Mouse (Mus musculus) kidney, embryonic 14.5 days (tissue): Measurements from ENCODE around the gene Steap4. TPM values are rescaled to one million over a fixed set of nuclear protein-coding genes. Genes with fewer than 3 reads are reported as not detected.
A peak's percentile ranks its signal among the peaks of the same experiment; 100 is the strongest.
"Not testable (repeated sequence)": the region's sequence is repeated elsewhere in the genome, so short reads cannot be mapped to it uniquely, and the experiment has no call there.

ENCODE experiments used
- ATAC-seq: fragments of 200-750 bp; cut with Nextera tagmentation; 2 replicates; pipeline ENCODE4 v1.8.0; 2017; ENCODE audit warnings: moderate number of reproducible peaks, mild to moderate bottlenecking, moderate TSS enrichment, moderate library complexity; ENCODE audit not compliant: low FRiP score, low TSS enrichment
- H3K27ac ChIP-seq: fragments of 300-500 bp; sonication (generic); 2 replicates; pipeline ENCODE4 v1.5.1; 2014; ENCODE audit warnings: low read depth, mild to moderate bottlenecking, low read length, moderate library complexity, mixed read lengths
- H3K27me3 ChIP-seq: fragments of 300-500 bp; sonication (generic); 2 replicates; pipeline ENCODE4 v1.6.1; 2014; ENCODE audit warnings: mild to moderate bottlenecking, low read length; ENCODE audit not compliant: control insufficient read depth, insufficient read depth
- H3K36me3 ChIP-seq: fragments of 300-500 bp; sonication (generic); 2 replicates; pipeline ENCODE4 v1.6.1; 2014; ENCODE audit warnings: low read length, mixed read lengths; ENCODE audit not compliant: control insufficient read depth, insufficient read depth
- H3K4me1 ChIP-seq: fragments of 300-500 bp; sonication (generic); 2 replicates; pipeline ENCODE4 v1.6.1; 2014; ENCODE audit warnings: low read length, mixed read lengths; ENCODE audit not compliant: control insufficient read depth, insufficient read depth
- H3K4me2 ChIP-seq: fragments of 300-500 bp; sonication (generic); replicated peaks from 2 replicates; pipeline ENCODE4 v1.6.1; 2014; ENCODE audit warnings: low read depth, mild to moderate bottlenecking, low read length
- H3K4me3 ChIP-seq: fragments of 300-500 bp; sonication (generic); 2 replicates; pipeline ENCODE4 v1.5.1; 2014; ENCODE audit warnings: mild to moderate bottlenecking, low read length
- H3K9ac ChIP-seq: fragments of 300-500 bp; sonication (generic); 2 replicates; pipeline ENCODE4 v1.6.1; 2014; ENCODE audit warnings: low read depth, mild to moderate bottlenecking, low read length, moderate library complexity
- H3K9me3 ChIP-seq: fragments of 300-500 bp; sonication (generic); 2 replicates; pipeline ENCODE4 v1.6.1; 2016; ENCODE audit warnings: low read length; ENCODE audit not compliant: control insufficient read depth
- WGBS: fragments of 180-500 bp; shearing (Covaris S2); extraction: QIAGEN DNeasy Blood & Tissue Kit; methylation state at CpG from one replicate; pipeline ENCODE4 v1.1.7; 2014; 5-methylcytosine and 5-hydroxymethylcytosine counted together
- polyA plus RNA-seq: library from polyadenylated mRNA; unstranded; fragments of >200 nt; fragmentation: Nextera tagmentation; extraction: Ambion mirVana; gene quantifications from 2 replicates; pipeline ENCODE4 v1.2.1, GENCODE M21; 2014

The Steap4 gene
- polyA plus RNA-seq, 1 experiment from 2014 or later = 2.5 TPM

DNA sequence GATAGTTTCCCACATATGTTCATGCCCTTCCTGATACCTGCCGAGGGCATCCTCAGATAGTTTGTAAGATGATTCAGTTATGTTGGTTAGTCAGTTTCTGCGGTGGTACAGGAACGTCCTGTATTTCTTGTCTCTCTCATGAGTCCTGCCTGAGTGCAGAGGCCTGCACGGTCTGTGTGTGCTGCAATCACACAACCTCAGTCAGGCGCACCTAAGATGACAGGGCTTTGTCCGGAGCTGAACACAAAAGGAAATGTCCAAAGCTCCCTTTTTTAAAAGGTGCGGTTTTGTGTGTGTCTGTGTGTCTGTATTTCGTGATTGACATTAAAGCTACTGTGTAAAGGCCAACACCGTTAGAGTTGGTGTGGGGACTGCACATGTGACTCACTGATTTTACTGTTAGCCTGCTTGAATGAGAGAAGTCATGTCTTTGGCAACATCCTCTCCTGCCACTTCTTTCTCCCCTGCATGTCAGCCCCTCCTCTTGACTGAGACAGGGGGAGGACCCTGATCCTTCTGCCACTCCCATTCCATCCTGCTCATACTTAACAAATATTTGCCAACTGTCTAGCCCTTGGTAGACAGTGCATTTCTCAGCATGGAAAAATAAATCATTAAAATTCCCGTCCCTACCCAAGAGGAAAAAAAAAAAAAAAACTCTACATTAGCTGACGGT is 14.4 kb downstream of the Steap4 start:
- Histone ChIP-seq H3K36me3 (no peaks in the 10 kb centered on the region), H3K9me3 (no peaks in the 10 kb centered on the region), H3K27me3 (no peaks in the 10 kb centered on the region), H3K9ac (no peak overlapping the region), H3K27ac (no peak overlapping the region), H3K4me2 (no peak overlapping the region), H3K4me1 (no peaks in the 10 kb centered on the region), H3K4me3 (no peak overlapping the region)
- ATAC-seq = no peak
- 88% methylated on average over 11 of the region's 11 CpGs for WGBS

DNA sequence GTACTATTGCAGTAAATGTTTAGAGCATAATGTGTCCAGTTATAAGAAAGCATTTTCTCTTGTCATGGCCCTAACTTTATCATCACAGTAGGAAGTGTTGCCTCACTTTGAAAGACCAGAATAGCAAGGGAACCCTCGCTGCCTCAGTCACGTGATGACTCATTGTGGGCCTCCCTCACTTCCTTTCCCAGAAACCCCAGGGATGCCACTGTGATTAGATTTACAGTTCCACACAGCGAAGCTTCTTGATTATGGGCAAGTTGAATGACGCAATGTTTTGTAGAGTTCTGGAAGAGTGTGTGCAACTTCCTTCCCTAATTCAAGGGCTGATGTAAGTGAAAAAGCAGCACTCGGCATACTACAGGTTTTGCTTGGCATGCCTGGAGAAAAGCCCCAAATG is 20.3 kb downstream of the Steap4 start:
- H3K36me3 ChIP-seq = no peaks in the 10 kb centered on the region
- no peaks in the 10 kb centered on the region for H3K9me3 ChIP-seq
- H3K27ac ChIP-seq = no peak overlapping the region
- no peaks in the 10 kb centered on the region for H3K4me1 ChIP-seq
- H3K9ac ChIP-seq = no peak overlapping the region
- no peak for ATAC-seq
- H3K4me2 ChIP-seq = no peak overlapping the region
- WGBS = 83% methylated on average over 5 of the region's 5 CpGs
- H3K27me3 ChIP-seq = no peaks in the 10 kb centered on the region
- H3K4me3 ChIP-seq = no peak overlapping the region

DNA sequence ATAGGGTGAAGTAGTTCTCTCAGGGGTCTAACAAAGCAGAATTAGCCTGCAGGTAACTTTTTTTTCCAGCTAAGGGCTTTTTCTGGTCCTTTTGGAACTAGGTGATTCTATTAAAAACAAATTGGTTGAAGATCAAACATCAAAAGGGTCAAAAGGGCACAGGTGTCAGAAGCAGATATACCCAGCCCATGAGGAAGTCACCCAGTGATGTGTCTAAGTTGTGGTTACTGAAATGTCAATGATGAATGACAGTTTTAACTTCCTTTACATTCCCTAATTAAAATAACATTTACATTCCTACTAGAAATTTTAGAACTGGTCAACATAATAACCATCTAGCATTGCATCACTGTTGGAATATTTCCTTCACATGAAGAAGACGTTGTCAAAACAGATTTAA is 27.7 kb downstream of the Steap4 start:
- no peak overlapping the region for H3K4me3 ChIP-seq
- no peak overlapping the region for H3K4me2 ChIP-seq
- H3K9ac ChIP-seq = no peak overlapping the region
- no peak overlapping the region for H3K27ac ChIP-seq
- H3K36me3 ChIP-seq = no peaks in the 10 kb centered on the region
- ATAC-seq = no peak
- no peaks in the 10 kb centered on the region for H3K9me3 ChIP-seq
- H3K4me1 ChIP-seq = no peaks in the 10 kb centered on the region
- 81% methylated on average over 1 of the region's 1 CpGs for WGBS
- H3K27me3 ChIP-seq = no peaks in the 10 kb centered on the region

DNA sequence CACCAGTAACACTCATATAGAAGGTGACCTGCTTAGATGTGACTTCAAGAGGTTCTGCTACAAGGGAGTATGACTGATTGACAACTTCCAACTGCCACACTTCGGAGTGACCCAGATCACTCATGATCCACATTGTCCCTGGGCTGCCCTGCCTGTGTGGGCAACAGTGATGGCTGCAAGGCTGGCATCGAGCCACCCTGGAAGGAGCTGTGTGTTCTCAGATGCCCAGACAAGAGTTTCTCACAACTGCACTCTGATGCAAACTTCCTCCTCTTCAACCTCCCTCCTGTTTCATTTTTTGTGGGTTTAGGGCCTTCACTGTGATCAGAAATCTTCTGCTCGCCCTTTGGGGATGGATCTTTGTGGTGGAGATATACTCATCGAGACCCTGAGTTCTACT is 28.2 kb downstream of the Steap4 start:
- H3K4me1 ChIP-seq = no peaks in the 10 kb centered on the region

DNA sequence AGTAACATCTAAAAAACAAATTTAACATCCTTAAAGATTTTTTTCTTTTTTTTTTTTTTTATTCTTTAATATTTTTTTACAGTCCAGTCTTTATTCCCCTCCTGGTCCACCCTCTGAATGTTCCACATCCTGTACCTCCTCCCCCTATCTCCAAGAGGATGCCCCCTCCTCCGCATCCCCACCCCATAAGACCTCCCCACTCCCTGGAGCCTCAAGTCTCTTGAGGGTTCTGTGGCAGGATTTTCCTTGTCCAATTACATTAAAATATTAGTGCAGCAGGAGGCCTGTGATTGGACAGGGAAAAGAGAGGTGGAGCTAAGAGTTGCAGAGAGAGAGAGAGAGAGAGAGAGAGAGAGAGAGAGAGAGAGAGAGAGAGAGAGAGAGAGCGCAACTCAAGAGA is 31.4 kb downstream of the Steap4 start:
- not testable (repeated sequence) for H3K36me3 ChIP-seq, H3K4me3 ChIP-seq, H3K4me1 ChIP-seq, H3K27me3 ChIP-seq, ATAC-seq, H3K9me3 ChIP-seq, H3K27ac ChIP-seq, H3K4me2 ChIP-seq, H3K9ac ChIP-seq
- WGBS = 84% methylated on average over 2 of the region's 2 CpGs

More for the DNA sequence above, 28.2 kb downstream of the Steap4 start:
- no peaks in the 10 kb centered on the region for H3K36me3 ChIP-seq
- H3K9ac ChIP-seq = no peak overlapping the region
- H3K27ac ChIP-seq = no peak overlapping the region
- H3K27me3 ChIP-seq = no peaks in the 10 kb centered on the region
- H3K4me3 ChIP-seq = no peak overlapping the region
- H3K9me3 ChIP-seq = no peaks in the 10 kb centered on the region
- 86% methylated on average over 4 of the region's 4 CpGs for WGBS
- no peak for ATAC-seq
- no peak overlapping the region for H3K4me2 ChIP-seq

DNA sequence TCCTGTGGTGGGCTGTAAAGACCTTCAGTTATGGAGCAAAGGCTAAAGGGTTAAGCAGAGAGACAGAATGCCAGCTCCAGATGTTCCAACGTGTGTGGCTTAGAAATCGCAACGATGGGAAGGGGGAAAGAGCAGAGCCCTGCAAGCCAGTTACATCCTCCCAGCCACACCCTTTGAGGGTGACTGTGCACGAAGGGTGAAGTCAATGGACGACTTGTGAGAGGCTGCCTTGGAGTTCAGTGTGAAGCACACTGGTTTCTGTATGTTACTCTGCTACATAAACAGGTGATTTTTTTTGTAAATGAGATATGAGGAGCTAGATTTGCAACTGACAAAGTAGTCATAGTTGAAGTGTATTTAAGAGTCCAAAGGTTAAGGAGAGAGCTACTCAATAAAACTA is 33.5 kb downstream of the Steap4 start:
- no peak overlapping the region for H3K4me2 ChIP-seq
- no peak overlapping the region for H3K9ac ChIP-seq
- no peak overlapping the region for H3K27ac ChIP-seq
- H3K4me1 ChIP-seq = no peaks in the 10 kb centered on the region
- WGBS = 54% methylated on average over 5 of the region's 5 CpGs
- H3K4me3 ChIP-seq = no peak overlapping the region
- H3K27me3 ChIP-seq = no peaks in the 10 kb centered on the region
- ATAC-seq = no peak
- H3K36me3 ChIP-seq = no peaks in the 10 kb centered on the region
- H3K9me3 ChIP-seq = no peaks in the 10 kb centered on the region

DNA sequence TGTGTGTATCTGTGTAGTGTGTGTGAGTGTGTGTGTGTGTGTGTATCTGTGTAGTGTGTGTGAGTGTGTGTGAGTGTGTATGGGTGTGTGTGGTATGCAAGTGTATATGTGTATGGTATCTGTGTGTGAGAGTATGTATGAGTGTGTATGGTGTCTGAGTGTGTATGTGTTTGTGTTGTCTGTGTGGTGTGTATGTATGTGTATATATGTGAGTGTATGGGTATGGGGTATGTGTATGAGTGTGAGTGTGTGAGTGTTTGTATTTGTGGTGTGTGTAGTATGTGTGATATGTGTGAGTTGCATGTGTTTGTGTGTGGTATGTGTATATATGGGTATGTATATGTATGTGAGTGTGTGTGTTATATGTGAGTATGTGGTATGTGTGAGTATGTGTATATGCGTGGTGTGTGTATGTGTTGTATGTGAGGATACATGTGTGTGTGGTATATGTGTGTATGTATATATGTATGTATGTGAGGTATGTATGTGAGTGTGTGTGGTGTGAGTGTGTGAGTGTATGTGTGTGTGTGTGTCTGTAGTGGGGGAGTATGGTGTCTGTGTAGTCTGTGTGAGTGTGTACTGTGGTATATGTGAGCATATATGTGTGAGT is 35.1 kb downstream of the Steap4 start:
- 100% methylated on average over 1 of the region's 1 CpGs for WGBS

DNA sequence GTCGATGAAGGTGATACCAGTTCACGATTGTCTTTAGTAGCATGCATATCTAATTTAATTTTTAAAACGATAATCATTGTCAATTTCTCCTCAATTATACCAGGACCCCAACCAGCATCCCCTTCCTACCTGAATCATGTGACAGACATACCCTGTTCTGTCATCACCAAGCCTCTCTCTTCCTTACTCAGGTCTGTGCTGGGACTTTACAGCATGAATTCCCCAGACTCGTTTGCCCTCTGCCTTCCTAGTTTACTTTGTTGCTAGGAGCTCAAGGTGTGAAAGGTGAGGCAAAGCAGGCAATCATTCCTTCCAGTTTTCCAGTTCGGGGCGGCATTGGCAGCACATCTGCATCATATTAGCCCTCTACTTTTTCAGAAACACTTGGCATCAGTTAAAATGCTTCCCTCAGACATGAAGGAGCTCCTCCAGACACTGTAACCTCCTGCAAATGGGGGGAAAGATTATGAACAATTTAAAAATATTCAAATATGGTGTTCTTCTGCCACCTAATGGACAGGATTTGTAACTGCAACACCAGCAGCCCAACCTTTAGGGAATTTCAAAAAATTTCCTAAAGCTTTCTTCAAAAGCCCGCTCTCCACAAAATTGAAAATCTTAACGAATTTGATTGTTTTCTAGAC is 36.3 kb downstream of the Steap4 start:
- H3K27ac ChIP-seq = no peak overlapping the region
- H3K4me3 ChIP-seq = no peak overlapping the region
- no peak overlapping the region for H3K9ac ChIP-seq
- no peaks in the 10 kb centered on the region for H3K4me1 ChIP-seq
- no peak overlapping the region for H3K4me2 ChIP-seq
- no peaks in the 10 kb centered on the region for H3K36me3 ChIP-seq
- no peaks in the 10 kb centered on the region for H3K27me3 ChIP-seq
- 51% methylated on average over 8 of the region's 8 CpGs for WGBS
- H3K9me3 ChIP-seq = no peaks in the 10 kb centered on the region
- ATAC-seq = peak; percentile 46; the same call in 1 of the 2 replicates

More for the DNA sequence above, 35.1 kb downstream of the Steap4 start:
- H3K9me3 ChIP-seq = no peaks in the 10 kb centered on the region
- H3K36me3 ChIP-seq = no peaks in the 10 kb centered on the region
- no peak overlapping the region for H3K9ac ChIP-seq
- H3K27me3 ChIP-seq = no peaks in the 10 kb centered on the region
- no peaks in the 10 kb centered on the region for H3K4me1 ChIP-seq
- H3K27ac ChIP-seq = no peak overlapping the region
- no peak overlapping the region for H3K4me2 ChIP-seq
- no peak for ATAC-seq
- no peak overlapping the region for H3K4me3 ChIP-seq

DNA sequence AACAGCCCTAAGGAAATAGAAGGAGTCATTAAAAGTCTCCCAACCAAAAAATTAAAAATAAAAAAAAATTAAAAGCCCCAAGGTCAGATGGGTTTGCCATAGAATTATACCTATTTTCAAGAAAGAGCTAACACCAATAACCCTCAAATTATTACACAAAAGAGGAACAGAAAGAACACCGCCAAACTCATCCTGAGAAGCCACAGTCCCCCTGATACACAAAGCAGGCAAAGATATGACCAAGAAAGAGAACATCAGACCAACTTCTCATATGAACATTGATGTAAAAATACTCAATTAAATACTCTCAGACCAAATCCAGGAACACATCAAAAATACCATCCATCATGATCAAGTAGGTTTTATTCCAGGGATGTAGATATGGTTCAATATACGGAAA is 36.8 kb downstream of the Steap4 start:
- H3K4me2 ChIP-seq = no peak overlapping the region
- H3K4me1 ChIP-seq = no peaks in the 10 kb centered on the region
- WGBS = 87% methylated on average over 2 of the region's 2 CpGs
- H3K27ac ChIP-seq = no peak overlapping the region
- no peaks in the 10 kb centered on the region for H3K27me3 ChIP-seq
- H3K9me3 ChIP-seq = no peaks in the 10 kb centered on the region
- H3K36me3 ChIP-seq = no peaks in the 10 kb centered on the region
- ATAC-seq = no peak
- H3K4me3 ChIP-seq = no peak overlapping the region
- H3K9ac ChIP-seq = no peak overlapping the region
